Comparison of ENCODE assay signal across 8 mouse cellular contexts in the genomic region with DNA sequence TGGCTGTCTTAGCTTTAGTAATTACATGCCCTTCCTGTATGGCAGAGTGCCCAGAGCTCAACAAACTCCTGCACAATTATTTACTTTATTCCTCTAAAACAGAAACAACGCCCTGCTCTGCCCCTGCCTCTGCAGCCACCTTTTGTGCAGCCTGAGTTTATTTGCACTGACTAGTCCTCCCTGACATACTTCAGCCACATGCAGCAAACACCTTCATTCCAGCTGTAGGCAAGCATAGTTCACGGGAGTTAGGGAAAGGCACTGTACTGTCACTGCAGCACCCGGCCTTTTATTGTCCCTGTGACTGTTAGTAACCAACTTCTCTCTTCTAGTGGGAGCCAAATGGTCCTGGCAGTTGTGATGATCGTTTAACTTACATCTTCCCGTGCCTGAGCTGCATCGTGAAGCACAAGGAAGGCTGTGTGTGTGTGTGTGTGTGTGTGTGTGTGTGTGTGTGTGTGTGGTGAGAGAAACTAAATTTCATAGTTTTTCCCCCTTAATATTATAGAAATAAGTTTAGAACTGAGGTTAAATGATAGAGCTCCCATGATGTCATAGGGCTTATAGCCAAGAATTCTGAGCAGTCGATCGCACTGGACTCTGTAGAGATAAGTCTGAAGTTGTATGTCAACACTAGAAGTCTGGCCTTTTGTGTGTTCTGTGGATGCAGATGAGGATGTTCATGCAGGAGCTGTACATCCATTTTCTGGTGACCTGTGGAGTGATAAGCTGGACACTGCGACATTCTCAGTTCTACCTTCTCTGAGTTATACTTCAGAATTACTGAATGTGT. TPM values are rescaled to one million over a fixed set of nuclear protein-coding genes. Genes with fewer than 3 reads are reported as not detected.
A peak's percentile ranks its signal among the peaks of the same experiment; 100 is the strongest.
DNase-seq lines count a peak whose midpoint lies in the region; ATAC-seq lines count a peak whose summit lies in the region.

No protein-coding gene starts in this region.

- peak; percentile 84 for ATAC-seq in lung, embryonic 16.5 days (ENCODE audit: low read depth)
- no peak for ATAC-seq in midbrain, embryonic 16.5 days

- H3K4me1 ChIP-seq in lung, embryonic 16.5 days (replicated peaks; ENCODE audit: control insufficient read depth, insufficient read depth, low read length): peaks cover 9% of the 10 kb centered on the region; the same call in 1 of the 2 replicates
- H3K4me1 ChIP-seq in midbrain, embryonic 16.5 days (ENCODE audit: control insufficient read depth, insufficient read depth, low read length): no peaks in the 10 kb centered on the region

- peak overlapping the region; percentile 51 for H3K27ac ChIP-seq in lung, embryonic 16.5 days (ENCODE audit: low read length)
- H3K27ac ChIP-seq in midbrain, embryonic 16.5 days (ENCODE audit: low read length): no peak overlapping the region

- H3K36me3 ChIP-seq in lung, embryonic 16.5 days (ENCODE audit: control insufficient read depth, insufficient read depth, low read length): no peaks in the 10 kb centered on the region
- H3K36me3 ChIP-seq in midbrain, embryonic 16.5 days (ENCODE audit: control insufficient read depth, insufficient read depth, low read length): no peaks in the 10 kb centered on the region

- peak; percentile 56 for DNase-seq in heart, adult 18-20 months
- no peak for DNase-seq in heart, adult 8-10 months (ENCODE audit: low spot score)
- DNase-seq in NIH3T3 (ENCODE audit: low read depth): peak; percentile 34
- DNase-seq in heart, postnatal 4 days: peak; percentile 55
- no peak for DNase-seq in cerebellum, adult 8-10 months
- no peak for DNase-seq in layer of hippocampus, postnatal 25 days (ENCODE audit: extremely low spot score in 1 of 2, low spot score in 1 of 2)

- H3K27me3 ChIP-seq in lung, embryonic 16.5 days (ENCODE audit: control insufficient read depth, insufficient read depth, low read depth, low read length): no peaks in the 10 kb centered on the region
- H3K27me3 ChIP-seq in midbrain, embryonic 16.5 days (ENCODE audit: control insufficient read depth, insufficient read depth, low read depth, low read length): no peaks in the 10 kb centered on the region

- H3K9me3 ChIP-seq in lung, embryonic 16.5 days (ENCODE audit: control insufficient read depth, low read length): no peaks in the 10 kb centered on the region
- H3K9me3 ChIP-seq in midbrain, embryonic 16.5 days (replicated peaks; ENCODE audit: control insufficient read depth, low read length, poor library complexity, severe bottlenecking): no peaks in the 10 kb centered on the region

- peak overlapping the region; percentile 13; the same call in 1 of the 2 replicates for H3K4me2 ChIP-seq in lung, embryonic 16.5 days (ENCODE audit: low read depth, low read length)
- H3K4me2 ChIP-seq in midbrain, embryonic 16.5 days (ENCODE audit: low read length): no peak overlapping the region

- WGBS in lung, embryonic 16.5 days: 15% methylated on average over 9 of the region's 9 CpGs
- WGBS in midbrain, embryonic 16.5 days: 71% methylated on average over 9 of the region's 9 CpGs

- no peak overlapping the region for H3K4me3 ChIP-seq in lung, embryonic 16.5 days (ENCODE audit: low read length)
- H3K4me3 ChIP-seq in midbrain, embryonic 16.5 days (ENCODE audit: low read depth, low read length): no peak overlapping the region

- H3K9ac ChIP-seq in lung, embryonic 16.5 days (ENCODE audit: low read length): no peak overlapping the region
- no peak overlapping the region for H3K9ac ChIP-seq in midbrain, embryonic 16.5 days (ENCODE audit: low read depth, low read length)

RNA-seq across cellular contexts. Expression of a gene that starts 59.5 kb away (rescaled TPM):
- 100 to 1,000 TPM; 129 to 159 TPM for total RNA-seq in heart, adult 18-20 months (2021)
- total RNA-seq in heart, adult 8-10 months (2022): 100 to 1,000 TPM; 165 to 198 (median 178) TPM
- total RNA-seq in heart, postnatal 4 days (2021): 100 to 1,000 TPM; 229 to 242 TPM
- 28.2 and 29.2 TPM in 2 replicates for polyA plus RNA-seq in lung, embryonic 16.5 days (2015; fragmentation: Nextera tagmentation; extraction: Ambion mirVana)
- 27.1 and 29.9 TPM in 2 replicates for polyA plus RNA-seq in midbrain, embryonic 16.5 days (2015; fragmentation: Nextera tagmentation; extraction: Ambion mirVana)
- 100 to 1,000 TPM; 274 to 299 TPM for total RNA-seq in layer of hippocampus, postnatal 25 days (2021)

RNA-seq across cellular contexts. Expression of a gene that starts 59.7 kb away (rescaled TPM):
- 1 to 10 TPM in 1 of 2 experiments, under 1 TPM in 1; 0.69 to 1.0 TPM for total RNA-seq in heart, adult 18-20 months (2021)
- total RNA-seq in heart, adult 8-10 months (2022): under 1 TPM; 0.37 to 0.88 (median 0.64) TPM
- total RNA-seq in heart, postnatal 4 days (2021): 1 to 10 TPM; 2.8 to 3.3 TPM
- 2.0 and 2.1 TPM in 2 replicates for polyA plus RNA-seq in lung, embryonic 16.5 days (2015; fragmentation: Nextera tagmentation; extraction: Ambion mirVana)
- 8.0 and 9.4 TPM in 2 replicates for polyA plus RNA-seq in midbrain, embryonic 16.5 days (2015; fragmentation: Nextera tagmentation; extraction: Ambion mirVana)
- total RNA-seq in layer of hippocampus, postnatal 25 days (2021): 10 to 100 TPM; 11.3 to 12.7 TPM

Comparison
In these comparisons a context has a peak if more than half of its experiments do, and no peak if none do; other contexts are left out.
1. DNase-seq: peak in heart, adult 18-20 months (2 of 2), NIH3T3 (single experiment) and heart, postnatal 4 days (single experiment); none in heart, adult 8-10 months (single experiment), cerebellum, adult 8-10 months (single experiment) and layer of hippocampus, postnatal 25 days (0 of 2).